Mouse (Mus musculus) cortical plate, adult 2 months (tissue): Measurements from ENCODE around the gene Fam155a.

ENCODE experiments used
- CTCF ChIP-seq: fragments of 200-500 bp; IDR thresholded peaks from 2 replicates; pipeline ENCODE4 v1.5.1; 2011; ENCODE audit warnings: mild to moderate bottlenecking, control low read depth, low read length; ENCODE audit not compliant: insufficient read depth; ENCODE audit errors: extremely low read depth
- POLR2A ChIP-seq: fragments of 200-500 bp; IDR thresholded peaks from 2 replicates; pipeline ENCODE4 v1.6.1; 2011; ENCODE audit warnings: mild to moderate bottlenecking, low read length, control low read depth; ENCODE audit not compliant: insufficient read depth; ENCODE audit errors: extremely low read depth

DNA sequence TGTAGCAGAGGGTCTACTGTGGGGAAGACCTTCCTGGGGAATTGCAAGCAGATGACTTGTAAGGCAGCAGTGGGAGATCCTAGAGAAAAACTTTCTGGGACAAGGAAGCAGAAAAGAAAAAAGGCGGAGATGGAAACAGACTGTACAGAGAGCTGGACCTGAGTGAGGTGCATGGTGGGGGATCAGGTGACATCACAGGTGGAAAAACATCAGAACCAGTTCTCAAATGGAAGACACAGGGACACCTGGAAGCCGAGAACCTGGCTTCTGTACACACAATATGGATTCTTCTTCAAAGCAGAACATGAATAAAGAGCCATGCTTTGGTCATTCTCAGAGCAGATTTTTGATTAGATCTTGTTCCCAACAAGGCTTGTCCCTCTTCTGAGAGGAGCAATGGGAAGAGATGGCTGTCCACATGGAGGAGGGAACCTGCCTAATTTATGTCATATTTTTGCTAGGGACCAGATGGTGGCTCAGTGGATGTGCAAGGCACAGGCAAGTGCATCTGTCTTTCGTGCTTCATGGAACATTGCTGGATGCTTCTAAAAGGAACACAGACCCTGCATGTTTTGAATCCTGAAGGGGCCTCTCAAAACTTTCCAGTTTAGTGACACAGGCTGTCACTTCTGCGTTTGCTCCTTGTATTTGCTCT is 201.3 kb downstream of the Fam155a start:
- TF ChIP-seq POLR2A (no peak), CTCF (no peak)
